16 mouse cellular contexts compared by ENCODE assay signal in the genomic region with DNA sequence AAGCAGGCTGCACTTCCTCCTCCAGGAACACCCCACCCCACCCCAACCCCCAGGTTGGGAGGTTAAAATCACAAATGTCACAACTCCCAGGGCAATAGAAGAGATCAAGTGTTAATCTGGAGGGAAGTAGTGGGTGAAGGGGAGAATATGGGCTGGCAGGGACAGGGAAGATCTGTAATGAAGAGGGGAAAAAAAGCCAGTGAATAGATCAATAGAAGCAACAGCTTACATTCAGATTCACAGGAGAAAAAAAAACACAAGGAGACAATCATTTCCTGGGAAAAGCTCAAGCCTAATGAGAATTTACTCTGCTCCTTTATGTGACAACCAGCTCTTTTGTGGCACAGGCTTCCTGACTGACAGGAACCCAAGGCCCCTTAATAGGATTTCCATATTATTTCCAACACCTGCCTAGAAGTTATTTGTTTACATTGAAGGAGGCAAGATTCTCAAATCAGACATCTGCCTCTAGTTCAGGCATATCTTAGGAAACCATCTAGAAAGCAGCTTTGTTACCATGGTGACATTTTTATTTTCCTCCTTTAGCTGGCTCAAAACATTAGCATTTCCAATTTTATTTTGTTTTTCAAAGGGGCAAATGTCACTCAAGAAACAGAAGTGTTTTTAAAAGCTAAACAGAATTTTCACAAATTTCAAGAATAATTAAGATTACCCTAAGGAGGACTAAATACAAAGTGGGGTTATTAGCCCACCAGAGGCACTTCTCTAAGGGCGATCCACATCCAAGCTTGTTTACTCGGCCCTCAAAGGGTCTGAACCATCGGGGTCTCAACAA.
DNase-seq lines count a peak whose midpoint lies in the region; ATAC-seq and TF ChIP-seq lines count a peak whose summit lies in the region.
"Had no signal": no experiment of that assay in that cellular context is flagged by ENCODE, and none has a peak within 500 bp of the region (broad histone marks: within the 10 kb centered on the region; RNA-seq: fewer than 3 reads in every experiment).

No protein-coding gene starts in this region.

- peaks cover 2% of the 10 kb centered on the region; the same call in 1 of the 2 replicates for H3K79me2 ChIP-seq in heart, adult 2 months (replicated peaks; ENCODE audit: control insufficient read depth, insufficient read depth, low read length)

- no peak overlapping the region for H3K9ac ChIP-seq in heart, adult 2 months (ENCODE audit: low read depth, low read length)
- H3K9ac ChIP-seq in forebrain, embryonic 16.5 days (replicated peaks; ENCODE audit: low read depth, low read length), result no peak overlapping the region
- H3K9ac ChIP-seq in midbrain, embryonic 12.5 days (replicated peaks), result no peak overlapping the region
- H3K9ac ChIP-seq: embryonic facial prominence, embryonic 12.5 days; heart, embryonic 12.5 days; intestine, embryonic 15.5 days; liver, embryonic 15.5 days; neural tube, embryonic 12.5 days had no signal

- H3K9me3 ChIP-seq in forebrain, embryonic 16.5 days (ENCODE audit: control insufficient read depth, low read length), result no peaks in the 10 kb centered on the region
- no peaks in the 10 kb centered on the region for H3K9me3 ChIP-seq in midbrain, embryonic 12.5 days
- H3K9me3 ChIP-seq: embryonic facial prominence, embryonic 12.5 days; heart, embryonic 12.5 days; intestine, embryonic 15.5 days; liver, embryonic 15.5 days; megakaryocyte, embryonic 14.5 days; neural tube, embryonic 12.5 days had no signal

- TF ChIP-seq POLR2A in heart, adult 2 months (IDR thresholded peaks at IDR 0.05; ENCODE audit: insufficient read depth, low read depth, low read length), result no peak

- intact Hi-C loops in heart, adult 2 months (cut with DNase I), result loop anchor here (5.0 kb wide), 1 partner anchor 90 kb away; a partner anchor contains a TSS
- intact Hi-C loops in heart, postnatal 36 days (cut with DNase I), result loop anchor here (5.0 kb wide), 1 partner anchor 90 kb away; a partner anchor contains a TSS

- H3K27ac ChIP-seq in heart, adult 2 months, result peak overlapping the region; percentile 27; the same call in 1 of the 2 replicates
- H3K27ac ChIP-seq in forebrain, embryonic 16.5 days (ENCODE audit: low read length), result no peak overlapping the region
- H3K27ac ChIP-seq in midbrain, embryonic 12.5 days (replicated peaks), result peak overlapping the region; percentile 56
- H3K27ac ChIP-seq: embryonic facial prominence, embryonic 12.5 days; intestine, embryonic 15.5 days; liver, embryonic 15.5 days; neural tube, embryonic 12.5 days had no signal

- no peak for TF ChIP-seq EP300 in heart, adult 2 months (IDR thresholded peaks at IDR 0.05; ENCODE audit: insufficient read depth, low read depth, low read length)

- H3K36me3 ChIP-seq in heart, adult 2 months (ENCODE audit: control insufficient read depth, insufficient read depth, low read length), result peaks cover 4% of the 10 kb centered on the region
- H3K36me3 ChIP-seq in forebrain, embryonic 16.5 days (ENCODE audit: control insufficient read depth, insufficient read depth), result no peaks in the 10 kb centered on the region
- 0 out of 2 replicates have a peak, but pooled peaks cover 3% of the 10 kb centered on the region for H3K36me3 ChIP-seq in midbrain, embryonic 12.5 days
- H3K36me3 ChIP-seq: embryonic facial prominence, embryonic 12.5 days; intestine, embryonic 15.5 days; liver, embryonic 15.5 days; neural tube, embryonic 12.5 days had no signal

- peaks cover 4% of the 10 kb centered on the region for H3K4me1 ChIP-seq in heart, adult 2 months (ENCODE audit: control insufficient read depth, insufficient read depth, low read length)
- H3K4me1 ChIP-seq in forebrain, embryonic 16.5 days (replicated peaks; ENCODE audit: control insufficient read depth, insufficient read depth, low read length), result peaks cover 37% of the 10 kb centered on the region
- H3K4me1 ChIP-seq in midbrain, embryonic 12.5 days, result peaks cover 54% of the 10 kb centered on the region

- no peak overlapping the region for H3K4me3 ChIP-seq in heart, adult 2 months
- H3K4me3 ChIP-seq in forebrain, embryonic 16.5 days (replicated peaks; ENCODE audit: low read length), result no peak overlapping the region
- no peak overlapping the region for H3K4me3 ChIP-seq in midbrain, embryonic 12.5 days
- H3K4me3 ChIP-seq: embryonic facial prominence, embryonic 12.5 days; heart, embryonic 12.5 days; intestine, embryonic 15.5 days; liver, embryonic 15.5 days; megakaryocyte, embryonic 14.5 days; neural tube, embryonic 12.5 days had no signal

- no peak overlapping the region for H3K4me2 ChIP-seq in forebrain, embryonic 16.5 days (ENCODE audit: low read length)
- H3K4me2 ChIP-seq in midbrain, embryonic 12.5 days (replicated peaks), result peak overlapping the region; percentile 6; the same call in 1 of the 2 replicates
- H3K4me2 ChIP-seq: embryonic facial prominence, embryonic 12.5 days; heart, embryonic 12.5 days; intestine, embryonic 15.5 days; liver, embryonic 15.5 days; neural tube, embryonic 12.5 days had no signal

- peak; percentile 59 for ATAC-seq in forebrain, embryonic 16.5 days
- peak; percentile 86 for ATAC-seq in midbrain, embryonic 12.5 days (ENCODE audit: low FRiP score, low read depth)

- TF ChIP-seq CTCF in heart, adult 2 months (IDR thresholded peaks at IDR 0.05), result no peak

- no peak for DNase-seq in heart, adult 2 months
- DNase-seq in heart, postnatal 36 days, result no peak
- DNase-seq in embryo, embryonic 10 days (ENCODE audit: low spot score), result peak; percentile 36
- no peak for DNase-seq in thymus, postnatal 25 days
- no peak for DNase-seq in B cell, adult 2 months
- DNase-seq in cerebellum, postnatal 25 days, result no peak
- DNase-seq: kidney, postnatal 36 days; thymus, postnatal 36 days had no signal

- 69% methylated on average over 3 of the region's 3 CpGs for WGBS in heart, adult 2 months
- WGBS in forebrain, embryonic 16.5 days, result 7% methylated on average over 3 of the region's 3 CpGs
- WGBS in midbrain, embryonic 12.5 days, result 12% methylated on average over 3 of the region's 3 CpGs

- H3K27me3 ChIP-seq in heart, adult 2 months (ENCODE audit: control insufficient read depth, insufficient read depth, low read length), result no peaks in the 10 kb centered on the region
- H3K27me3 ChIP-seq in forebrain, embryonic 16.5 days (replicated peaks; ENCODE audit: control insufficient read depth, insufficient read depth, low read length), result no peaks in the 10 kb centered on the region
- H3K27me3 ChIP-seq in midbrain, embryonic 12.5 days, result peaks cover 22% of the 10 kb centered on the region
- H3K27me3 ChIP-seq: embryonic facial prominence, embryonic 12.5 days; heart, embryonic 12.5 days; intestine, embryonic 15.5 days; liver, embryonic 15.5 days; megakaryocyte, embryonic 14.5 days; neural tube, embryonic 12.5 days had no signal
